Mouse (Mus musculus): Measurements from ENCODE around the gene Rab3il1. TPM values are rescaled to one million over a fixed set of nuclear protein-coding genes. Genes with fewer than 3 reads are reported as not detected.

The Rab3il1 gene
- 39.7 and 39.8 TPM in 2 replicates for polyA plus RNA-seq (2016; fragmentation: Nextera tagmentation; extraction: Ambion mirVana)

- Histone ChIP-seq H3K9me3 (no peaks in the 10 kb centered on the region), H3K4me1 (replicated peaks) (0 out of 2 replicates have a peak, but pooled peaks cover 3% of the 10 kb centered on the region), H3K4me3 (no peak within 1 kb of the TSS), H3K36me3 (no peaks in the 10 kb centered on the region), H3K27ac (no peak within 1 kb of the TSS), H3K27me3 (ENCODE audit: insufficient read depth, poor library complexity, severe bottlenecking) (no peaks in the 10 kb centered on the region)
- WGBS: 78% methylated on average over 7 of the region's 7 CpGs
- no peak for DNase-seq (ENCODE audit: low spot score)
Observed at GRCm38 (mm10) chr19:10001206-10001969, at the start of gene Rab3il1, which contains the start of gene Best1. Gene Rab3il1, plus strand, starts transcription at chr19:10001669. Gene Best1, minus strand, starts transcription at chr19:10001633.

- Histone ChIP-seq H3K27me3 (ENCODE audit: insufficient read depth, poor library complexity, severe bottlenecking) (no peaks in the 10 kb centered on the region), H3K27ac (no peak overlapping the region), H3K4me3 (no peak overlapping the region), H3K9me3 (no peaks in the 10 kb centered on the region), H3K4me1 (replicated peaks) (peaks cover 18% of the 10 kb centered on the region), H3K36me3 (no peaks in the 10 kb centered on the region)
- DNase-seq (ENCODE audit: low spot score): no peak
- WGBS: 79% methylated on average over 3 of the region's 3 CpGs
Observed at GRCm38 (mm10) chr19:9952390-9952789, 49.1 kb upstream of the Rab3il1 start.

DNA sequence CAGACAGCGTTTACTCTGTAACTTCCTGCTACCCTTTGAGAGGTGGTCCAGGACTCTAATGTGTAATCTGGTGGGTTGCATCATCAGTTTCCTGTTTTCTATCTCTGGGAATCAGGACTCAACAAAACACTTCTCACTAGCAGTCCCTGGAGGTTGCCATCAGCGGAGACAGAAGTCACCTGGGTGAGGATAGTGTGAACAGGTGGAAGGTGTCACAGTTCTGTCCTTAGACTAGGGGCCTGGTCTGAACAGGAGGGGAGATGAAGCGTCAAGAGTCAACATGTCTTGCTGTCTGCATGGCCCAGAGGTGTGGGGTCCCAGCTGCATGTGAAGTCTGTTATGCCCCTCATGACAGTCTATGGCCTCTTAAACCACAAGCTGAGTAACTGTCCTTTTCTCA, 48.6 kb upstream of the Rab3il1 start:
- Histone ChIP-seq H3K4me3 (no peak overlapping the region), H3K9me3 (no peaks in the 10 kb centered on the region), H3K4me1 (replicated peaks) (peaks cover 18% of the 10 kb centered on the region), H3K27me3 (ENCODE audit: insufficient read depth, poor library complexity, severe bottlenecking) (no peaks in the 10 kb centered on the region), H3K36me3 (no peaks in the 10 kb centered on the region), H3K27ac (no peak overlapping the region)
- 88% methylated on average over 3 of the region's 3 CpGs for WGBS
- no peak for DNase-seq (ENCODE audit: low spot score)

- WGBS: 46% methylated on average over 7 of the region's 7 CpGs
- Histone ChIP-seq H3K27ac (peak overlapping the region; percentile 14; the same call in 1 of the 2 replicates), H3K9me3 (no peaks in the 10 kb centered on the region), H3K4me3 (no peak overlapping the region), H3K36me3 (no peaks in the 10 kb centered on the region), H3K27me3 (ENCODE audit: insufficient read depth, poor library complexity, severe bottlenecking) (no peaks in the 10 kb centered on the region), H3K4me1 (replicated peaks) (peaks cover 18% of the 10 kb centered on the region)
- DNase-seq (ENCODE audit: low spot score): peak; percentile 46
Observed at GRCm38 (mm10) chr19:9954055-9954810, 47.2 kb upstream of the Rab3il1 start.

DNA sequence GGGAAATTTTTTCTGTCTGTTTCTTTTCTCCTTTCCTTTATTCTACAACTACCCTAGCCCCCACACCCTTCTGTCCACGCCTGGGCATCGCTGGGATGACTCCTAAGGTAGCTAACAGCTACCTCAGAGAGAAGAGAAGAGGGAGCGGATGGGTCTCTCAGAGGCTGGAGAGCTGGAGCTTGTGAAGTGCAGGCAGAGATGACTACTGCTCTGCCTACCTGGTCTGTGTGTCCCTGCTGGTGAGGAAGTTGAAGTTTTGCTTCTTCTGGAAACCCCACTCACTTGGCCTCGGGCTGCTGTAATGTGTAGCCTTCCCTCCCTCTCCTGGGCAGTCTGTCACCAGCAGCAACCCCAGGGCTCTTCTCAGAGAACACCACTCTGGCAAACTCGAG, 46.7 kb upstream of the Rab3il1 start:
- peak overlapping the region; percentile 14 for H3K27ac ChIP-seq
- no peak for DNase-seq (ENCODE audit: low spot score)
- H3K4me1 ChIP-seq (replicated peaks): peaks cover 18% of the 10 kb centered on the region
- 40% methylated on average over 5 of the region's 5 CpGs for WGBS
- H3K4me3 ChIP-seq: no peak overlapping the region
- H3K27me3 ChIP-seq (ENCODE audit: insufficient read depth, poor library complexity, severe bottlenecking): no peaks in the 10 kb centered on the region
- no peaks in the 10 kb centered on the region for H3K9me3 ChIP-seq
- H3K36me3 ChIP-seq: no peaks in the 10 kb centered on the region

DNA sequence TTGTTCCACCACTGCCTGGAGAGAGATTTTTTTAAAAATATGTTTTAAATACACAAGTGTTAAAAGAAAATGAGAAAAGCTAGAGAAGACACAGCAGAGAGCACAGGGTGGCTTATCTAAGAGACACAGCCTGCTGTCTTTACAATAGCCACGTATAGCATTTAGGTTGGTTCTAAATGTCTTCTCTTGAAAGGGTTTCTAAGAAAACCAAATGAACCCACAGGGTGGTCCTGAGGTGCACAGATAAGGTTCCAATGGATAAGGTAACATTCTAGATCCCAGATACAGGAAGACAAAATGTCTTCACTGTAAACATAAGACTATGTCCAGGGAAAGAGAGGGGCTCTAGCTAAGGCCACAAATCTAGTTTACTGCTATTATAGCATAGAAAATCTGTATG, 46.0 kb upstream of the Rab3il1 start:
- no peak for DNase-seq (ENCODE audit: low spot score)
- no peaks in the 10 kb centered on the region for H3K9me3 ChIP-seq
- H3K27ac ChIP-seq: no peak overlapping the region
- peaks cover 18% of the 10 kb centered on the region for H3K4me1 ChIP-seq (replicated peaks)
- no peaks in the 10 kb centered on the region for H3K27me3 ChIP-seq (ENCODE audit: insufficient read depth, poor library complexity, severe bottlenecking)
- H3K4me3 ChIP-seq: no peak overlapping the region
- WGBS: 86% methylated on average over 1 of the region's 1 CpGs
- no peaks in the 10 kb centered on the region for H3K36me3 ChIP-seq

- 79% methylated on average over 4 of the region's 4 CpGs for WGBS
- no peak for DNase-seq (ENCODE audit: low spot score)
- no peaks in the 10 kb centered on the region for H3K9me3 ChIP-seq
- no peak overlapping the region for H3K27ac ChIP-seq
- no peaks in the 10 kb centered on the region for H3K27me3 ChIP-seq (ENCODE audit: insufficient read depth, poor library complexity, severe bottlenecking)
- no peak overlapping the region for H3K4me3 ChIP-seq
- H3K36me3 ChIP-seq: no peaks in the 10 kb centered on the region
- H3K4me1 ChIP-seq (replicated peaks): peaks cover 18% of the 10 kb centered on the region
Observed at GRCm38 (mm10) chr19:9956624-9957388, 44.7 kb upstream of the Rab3il1 start.

- WGBS: 87% methylated on average over 5 of the region's 5 CpGs
- no peaks in the 10 kb centered on the region for H3K9me3 ChIP-seq
- no peak overlapping the region for H3K4me3 ChIP-seq
- no peaks in the 10 kb centered on the region for H3K27me3 ChIP-seq (ENCODE audit: insufficient read depth, poor library complexity, severe bottlenecking)
- no peaks in the 10 kb centered on the region for H3K36me3 ChIP-seq
- no peak for DNase-seq (ENCODE audit: low spot score)
- H3K4me1 ChIP-seq (replicated peaks): peaks cover 18% of the 10 kb centered on the region
- H3K27ac ChIP-seq: no peak overlapping the region
Observed at GRCm38 (mm10) chr19:9957965-9958364, 43.5 kb upstream of the Rab3il1 start.

DNA sequence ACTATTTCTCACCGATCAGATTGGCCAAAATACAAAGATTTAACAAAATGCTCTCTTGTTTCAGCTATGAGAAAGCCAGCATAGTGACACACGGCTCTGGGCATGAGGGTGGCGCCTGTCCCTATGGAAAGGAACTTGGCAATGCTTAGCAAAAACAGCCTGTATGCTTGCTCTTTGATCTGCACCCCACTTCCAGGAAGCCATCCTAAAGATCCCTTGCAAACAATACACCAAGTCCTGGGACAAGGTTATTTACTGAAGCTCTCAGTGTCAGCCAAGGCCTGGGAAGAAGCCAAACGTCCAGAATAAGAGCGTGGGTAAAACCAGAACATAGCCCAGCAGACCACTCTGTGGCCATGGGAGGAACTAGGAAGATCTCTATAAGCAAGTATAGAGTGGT, 40.7 kb upstream of the Rab3il1 start:
- Histone ChIP-seq H3K27ac (no peak overlapping the region), H3K9me3 (no peaks in the 10 kb centered on the region), H3K36me3 (no peaks in the 10 kb centered on the region), H3K27me3 (ENCODE audit: insufficient read depth, poor library complexity, severe bottlenecking) (no peaks in the 10 kb centered on the region), H3K4me3 (no peak overlapping the region), H3K4me1 (replicated peaks) (peaks cover 13% of the 10 kb centered on the region; the same call in 1 of the 2 replicates)
- WGBS: 80% methylated on average over 5 of the region's 5 CpGs
- no peak for DNase-seq (ENCODE audit: low spot score)

DNA sequence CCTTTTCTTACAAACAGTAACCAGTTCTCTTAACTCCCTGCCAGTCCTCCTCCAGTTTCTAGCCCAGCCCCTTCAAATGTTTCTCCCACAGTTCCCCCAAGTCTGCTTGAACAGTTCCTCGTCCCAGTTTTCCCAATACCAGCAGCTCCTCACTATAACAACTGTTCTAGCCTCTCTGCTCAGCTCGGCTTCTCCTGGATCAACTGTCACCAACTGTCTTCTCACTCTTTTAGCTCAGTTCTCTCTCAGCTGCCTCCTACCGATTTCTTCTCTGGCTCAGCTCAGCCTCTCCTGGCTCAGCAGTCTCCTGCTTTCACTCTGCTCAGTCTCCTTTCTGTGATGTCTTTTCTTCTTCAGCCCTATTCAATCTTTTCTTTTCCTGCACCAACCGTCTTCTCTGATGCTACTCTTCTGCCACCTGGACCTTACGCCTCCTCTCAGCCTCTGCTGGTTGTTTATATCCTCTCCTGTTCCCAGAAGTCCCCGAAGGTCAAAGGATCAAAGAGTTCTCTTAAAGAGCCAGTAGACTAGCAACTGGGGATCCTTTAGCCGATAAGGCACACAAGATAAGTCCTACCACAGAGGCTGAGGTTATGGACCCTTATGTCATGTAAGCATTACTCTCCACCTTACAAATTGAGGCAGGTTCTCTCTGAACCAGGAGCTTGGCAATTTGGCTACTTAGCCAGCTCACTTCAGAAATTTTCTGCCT, 37.1 kb upstream of the Rab3il1 start:
- DNase-seq (ENCODE audit: low spot score): no peak
- Histone ChIP-seq H3K9me3 (no peaks in the 10 kb centered on the region), H3K4me3 (no peak overlapping the region), H3K36me3 (no peaks in the 10 kb centered on the region), H3K27ac (0 out of 2 replicates have a peak overlapping the region, but pooled peaks have one; percentile 24), H3K4me1 (replicated peaks) (peaks cover 9% of the 10 kb centered on the region; the same call in 1 of the 2 replicates), H3K27me3 (ENCODE audit: insufficient read depth, poor library complexity, severe bottlenecking) (no peaks in the 10 kb centered on the region)
- 26% methylated on average over 7 of the region's 7 CpGs for WGBS

DNA sequence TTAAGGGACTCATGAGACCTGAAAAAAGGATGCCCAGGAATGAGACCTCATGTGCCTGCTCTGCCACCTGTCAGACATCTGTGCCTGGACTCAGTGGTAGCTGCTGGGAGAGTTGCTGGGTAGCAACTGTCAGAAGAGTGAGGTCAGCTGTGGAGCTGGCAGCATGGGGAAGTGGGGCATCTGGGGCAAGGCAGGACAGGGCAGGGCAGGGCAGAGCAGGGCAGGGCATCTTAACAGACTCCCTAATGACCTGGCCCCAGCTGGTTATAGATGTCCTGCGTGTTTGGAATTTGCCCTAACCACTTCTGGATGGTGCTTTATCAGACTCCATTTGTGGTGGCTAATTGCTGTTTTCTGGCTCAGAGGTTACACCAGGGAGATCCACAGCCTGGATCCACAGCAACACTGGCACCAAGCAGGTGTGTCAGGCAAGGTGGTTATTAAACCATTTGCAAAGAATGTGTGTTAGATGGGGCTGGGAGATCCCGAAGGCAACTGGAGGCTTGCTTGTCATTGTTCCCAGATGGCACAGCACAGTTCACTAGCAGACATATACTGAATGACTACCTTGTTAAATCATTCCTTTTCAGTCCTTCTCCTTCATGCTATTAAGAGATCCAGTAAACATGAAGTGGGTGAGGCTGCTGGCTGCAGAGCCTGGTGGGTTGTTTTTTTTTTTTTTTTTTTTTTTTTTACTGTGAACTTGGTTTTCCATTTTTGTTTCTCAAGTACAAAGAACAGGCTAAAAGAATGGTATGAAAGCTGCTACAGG, 35.2 kb upstream of the Rab3il1 start:
- no peaks in the 10 kb centered on the region for H3K36me3 ChIP-seq
- no peak for DNase-seq (ENCODE audit: low spot score)
- no peaks in the 10 kb centered on the region for H3K27me3 ChIP-seq (ENCODE audit: insufficient read depth, poor library complexity, severe bottlenecking)
- no peak overlapping the region for H3K27ac ChIP-seq
- no peaks in the 10 kb centered on the region for H3K9me3 ChIP-seq
- 73% methylated on average over 2 of the region's 2 CpGs for WGBS
- no peak overlapping the region for H3K4me3 ChIP-seq
- peaks cover 9% of the 10 kb centered on the region; the same call in 1 of the 2 replicates for H3K4me1 ChIP-seq (replicated peaks)
